Mouse (Mus musculus): ENCODE data around the gene Tas2r139.
"Not testable (repeated sequence)": the region's sequence is repeated elsewhere in the genome, so short reads cannot be mapped to it uniquely, and the experiment has no call there.

Tas2r139 gene

GRCm38 (mm10) chr6:42140636-42141035 lies at the start of gene Tas2r139:
TSS of gene Tas2r139 (plus strand) at chr6:42140936.
- no peak for DNase-seq (ENCODE audit: low spot score)

- DNase-seq (ENCODE audit: low spot score) = not testable (repeated sequence)
Measured at GRCm38 (mm10) chr6:42151115-42151514, 10.4 kb downstream of the Tas2r139 start.

- DNase-seq (ENCODE audit: low spot score) = no peak
Measured at GRCm38 (mm10) chr6:42182462-42182861, 41.7 kb downstream of the Tas2r139 start.

GRCm38 (mm10) chr6:42186230-42186629 lies 45.5 kb downstream of the Tas2r139 start:
- no peak for DNase-seq (ENCODE audit: low spot score)

All from testis, postnatal 14 days (tissue).